Mouse (Mus musculus) macrophage (primary cell): ENCODE measurements around the gene Sez6l. TPM values are rescaled to one million over a fixed set of nuclear protein-coding genes. Genes with fewer than 3 reads are reported as not detected.

Experiments
- H3K27ac ChIP-seq: fragments of 350-480 bp; formaldehyde crosslinking; 2 replicates; pipeline ENCODE4 v1.9.0; 2021
- H3K36me3 ChIP-seq: fragments of 350-480 bp; formaldehyde crosslinking; 2 replicates; pipeline ENCODE4 v1.9.0; 2021; ENCODE audit errors: inconsistent target
- H3K4me3 ChIP-seq: fragments of 350-480 bp; formaldehyde crosslinking; 2 replicates; pipeline ENCODE4 v1.9.0; 2021; ENCODE audit errors: inconsistent target
- H3K79me2 ChIP-seq: fragments of 350-480 bp; formaldehyde crosslinking; 2 replicates; pipeline ENCODE4 v1.9.0; 2021; ENCODE audit errors: inconsistent target
- WGBS: methylation state at CpG from one replicate; pipeline ENCODE4 v1.1.7; 2026; ENCODE audit warnings: inconsistent platforms; ENCODE audit not compliant: missing documents; 5-methylcytosine and 5-hydroxymethylcytosine counted together
- polyA plus RNA-seq: library from polyadenylated mRNA; stranded (reverse); fragments of 250-400 nt; gene quantifications from 3 replicates; pipeline ENCODE4 v1.2.4, GENCODE M21; 2018; ENCODE audit warnings: inconsistent platforms

The Sez6l gene
- polyA plus RNA-seq, 1 experiment from 2014 or later: not detected

DNA sequence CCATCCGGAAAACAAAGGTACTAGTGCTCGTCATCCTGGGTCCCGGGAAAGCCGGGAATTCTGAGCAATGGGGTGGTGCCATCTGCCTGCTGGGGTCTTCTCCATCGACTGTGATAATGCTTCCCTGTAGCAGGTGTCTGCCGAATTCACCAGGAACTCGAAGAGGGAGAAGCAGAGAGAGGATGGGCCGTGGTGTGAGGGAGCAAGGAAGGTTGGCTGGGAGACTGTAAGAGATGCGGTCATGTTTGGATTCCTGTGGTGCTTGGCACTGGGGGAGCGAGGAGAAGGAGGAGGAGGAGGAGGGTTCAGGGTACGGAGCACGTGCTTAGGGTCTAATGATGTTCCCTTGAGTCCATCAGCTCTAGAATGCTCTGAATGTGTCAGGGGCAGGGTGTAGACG, 94.4 kb downstream of the Sez6l start:
- 59% methylated on average over 13 of the region's 13 CpGs for WGBS
- Histone ChIP-seq H3K79me2 (no peaks in the 10 kb centered on the region), H3K27ac (no peak overlapping the region), H3K36me3 (no peaks in the 10 kb centered on the region), H3K4me3 (no peak overlapping the region)

DNA sequence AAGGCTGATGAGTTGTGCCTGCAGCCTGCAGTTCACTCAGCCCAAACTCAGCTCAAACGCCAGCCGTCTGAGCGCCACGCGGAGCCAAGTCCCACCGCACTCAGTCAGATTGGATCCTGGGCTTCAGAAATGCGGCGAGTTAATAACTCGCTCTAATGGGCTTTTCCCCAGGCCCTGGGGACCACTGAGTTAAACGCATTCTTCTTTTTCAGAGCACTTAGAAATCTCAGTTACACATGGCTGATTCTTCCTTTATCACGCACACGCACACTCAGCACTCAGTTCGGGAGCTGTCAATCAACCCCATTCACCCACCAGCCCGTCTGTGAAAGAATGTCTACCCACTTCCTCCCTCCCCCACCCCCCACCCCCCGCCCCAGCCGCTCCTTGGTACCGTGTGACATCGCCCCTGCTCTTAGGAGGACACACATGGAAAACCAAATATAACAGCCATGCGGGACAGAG, 95.0 kb downstream of the Sez6l start:
- H3K36me3 ChIP-seq: no peaks in the 10 kb centered on the region
- no peak overlapping the region for H3K4me3 ChIP-seq
- no peaks in the 10 kb centered on the region for H3K79me2 ChIP-seq
- H3K27ac ChIP-seq: no peak overlapping the region
- WGBS: 36% methylated on average over 13 of the region's 19 CpGs

- 50% methylated on average over 6 of the region's 6 CpGs for whole genome bisulfite sequencing
- Histone ChIP-seq H3K36me3 (no peaks in the 10 kb centered on the region), H3K27ac (no peak overlapping the region), H3K4me3 (no peak overlapping the region), H3K79me2 (no peaks in the 10 kb centered on the region)
Measured at GRCm38 (mm10) chr5:112473453-112473852, 103.5 kb downstream of the Sez6l start.

- no peaks in the 10 kb centered on the region for H3K36me3 ChIP-seq
- 69% methylated on average over 6 of the region's 6 CpGs for WGBS
Measured at GRCm38 (mm10) chr5:112470144-112470543, 106.8 kb downstream of the Sez6l start.

DNA sequence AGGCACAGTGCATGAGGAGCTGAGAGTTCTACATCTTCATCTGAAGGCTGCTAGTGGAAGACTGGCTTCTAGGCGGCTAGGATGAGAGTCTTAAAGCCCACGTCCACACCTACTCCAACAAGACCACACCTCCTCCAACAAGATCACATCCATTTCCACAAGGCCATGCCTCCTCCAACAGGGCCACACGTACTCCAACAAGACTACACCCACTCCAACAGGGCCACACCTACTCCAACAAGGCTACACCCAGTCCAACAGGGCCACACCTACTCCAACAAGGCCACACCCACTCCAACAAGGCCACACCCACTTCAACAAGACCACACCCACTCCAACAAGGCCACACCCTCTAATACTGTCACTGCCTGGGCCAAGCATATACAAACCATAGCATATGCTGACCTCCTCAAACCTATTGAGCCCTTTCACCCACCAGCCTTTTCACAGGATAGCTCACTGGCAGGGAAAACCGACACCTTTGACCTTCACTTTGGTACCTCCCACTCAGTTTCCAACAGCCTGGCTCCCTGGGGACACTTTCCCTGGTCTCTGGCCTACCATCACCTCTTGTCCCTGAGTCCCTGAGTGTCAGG, 107.9 kb downstream of the Sez6l start:
- no peaks in the 10 kb centered on the region for H3K79me2 ChIP-seq
- no peaks in the 10 kb centered on the region for H3K36me3 ChIP-seq
- 70% methylated on average over 4 of the region's 4 CpGs for WGBS
- no peak overlapping the region for H3K4me3 ChIP-seq
- H3K27ac ChIP-seq: no peak overlapping the region

More at GRCm38 (mm10) chr5:112470144-112470543, 106.8 kb downstream of the Sez6l start:
- H3K79me2 ChIP-seq: no peaks in the 10 kb centered on the region
- H3K27ac ChIP-seq: no peak overlapping the region
- H3K4me3 ChIP-seq: no peak overlapping the region

- 83% methylated on average over 6 of the region's 6 CpGs for WGBS
- H3K4me3 ChIP-seq: no peak overlapping the region
- no peaks in the 10 kb centered on the region for H3K36me3 ChIP-seq
Measured at GRCm38 (mm10) chr5:112466331-112466730, 110.7 kb downstream of the Sez6l start.

DNA sequence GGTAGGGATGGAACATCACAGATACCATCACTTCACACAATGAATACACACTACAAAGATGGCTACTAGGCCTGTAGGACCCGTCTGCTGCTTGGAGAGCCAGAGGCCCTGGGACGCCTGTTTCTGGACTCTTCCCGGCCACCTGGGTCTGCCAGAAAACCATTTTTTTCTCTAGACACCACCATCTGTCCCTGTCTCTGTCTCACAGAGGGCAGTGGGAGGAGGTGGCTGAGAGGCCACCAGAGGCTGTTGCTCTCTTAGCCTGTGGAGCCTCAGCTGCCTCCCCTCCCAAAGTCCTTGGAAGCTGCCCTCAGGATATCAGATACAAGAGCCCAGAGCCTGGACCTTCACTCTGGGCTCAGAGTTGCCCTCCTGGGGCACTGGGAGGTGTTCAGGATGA, 117.1 kb downstream of the Sez6l start:
- no peak overlapping the region for H3K27ac ChIP-seq
- H3K36me3 ChIP-seq: no peaks in the 10 kb centered on the region
- whole genome bisulfite sequencing: 83% methylated on average over 3 of the region's 3 CpGs
- no peak overlapping the region for H3K4me3 ChIP-seq
- H3K79me2 ChIP-seq: no peaks in the 10 kb centered on the region

More at GRCm38 (mm10) chr5:112466331-112466730, 110.7 kb downstream of the Sez6l start:
- Histone ChIP-seq H3K27ac (no peak overlapping the region), H3K79me2 (no peaks in the 10 kb centered on the region)

- H3K27ac ChIP-seq: no peak overlapping the region
- WGBS: 61% methylated on average over 12 of the region's 12 CpGs
- H3K79me2 ChIP-seq: no peaks in the 10 kb centered on the region
- H3K4me3 ChIP-seq: no peak overlapping the region
- H3K36me3 ChIP-seq: no peaks in the 10 kb centered on the region
Measured at GRCm38 (mm10) chr5:112454966-112455555, 121.9 kb downstream of the Sez6l start.

- Histone ChIP-seq H3K4me3 (no peak overlapping the region), H3K36me3 (no peaks in the 10 kb centered on the region), H3K27ac (no peak overlapping the region), H3K79me2 (no peaks in the 10 kb centered on the region)
- WGBS: 34% methylated on average over 9 of the region's 9 CpGs
Measured at GRCm38 (mm10) chr5:112453088-112453487, 123.9 kb downstream of the Sez6l start.

- WGBS: 66% methylated on average over 12 of the region's 18 CpGs
- Histone ChIP-seq H3K4me3 (no peak within 1 kb of the TSS), H3K79me2 (no peaks in the 10 kb centered on the region), H3K27ac (no peak within 1 kb of the TSS), H3K36me3 (no peaks in the 10 kb centered on the region)
Measured at GRCm38 (mm10) chr5:112448747-112449440, 128.1 kb downstream of the Sez6l start, which contains the start of gene Gm6588. Gene Gm6588, plus strand, starts transcription at chr5:112449426.

DNA sequence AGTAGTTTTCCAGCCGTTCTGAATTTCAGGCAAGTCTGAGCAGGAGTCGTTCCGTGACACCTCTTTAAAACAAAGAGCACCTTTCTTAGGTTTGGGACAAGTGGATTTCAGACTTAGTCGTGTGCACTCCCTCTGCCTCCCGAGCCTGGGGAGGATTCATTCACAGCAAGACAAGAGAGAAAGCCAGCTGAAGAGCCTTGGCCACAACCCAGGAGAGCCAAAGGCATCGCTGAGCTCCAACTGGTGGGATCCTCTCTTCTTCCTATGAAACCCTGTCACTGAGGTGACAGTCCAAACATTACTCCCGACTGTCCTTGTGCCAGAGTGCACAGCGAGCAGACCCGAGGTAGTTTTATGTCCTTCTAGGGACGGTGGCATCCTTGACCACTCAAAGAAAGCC, 138.4 kb downstream of the Sez6l start:
- Histone ChIP-seq H3K36me3 (no peaks in the 10 kb centered on the region), H3K27ac (no peak overlapping the region), H3K79me2 (no peaks in the 10 kb centered on the region), H3K4me3 (no peak overlapping the region)
- 70% methylated on average over 10 of the region's 10 CpGs for WGBS

DNA sequence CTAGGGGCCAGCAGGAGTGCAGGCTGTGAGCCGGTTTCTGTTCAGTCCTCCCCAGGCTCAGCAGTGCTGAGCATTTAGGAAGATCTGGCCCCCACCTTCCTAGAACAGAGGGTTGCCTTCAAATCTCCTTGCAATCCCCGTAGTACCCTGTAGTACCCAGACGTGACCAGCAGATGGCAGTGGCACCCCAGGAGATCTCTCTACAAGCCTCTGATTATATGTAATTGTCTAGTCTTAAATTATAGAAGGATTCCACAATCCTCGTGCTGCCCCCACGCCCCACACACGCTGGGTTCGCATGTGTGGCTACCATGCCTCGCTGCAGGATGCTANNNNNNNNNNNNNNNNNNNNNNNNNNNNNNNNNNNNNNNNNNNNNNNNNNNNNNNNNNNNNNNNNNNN, 144.0 kb downstream of the Sez6l start:
- H3K36me3 ChIP-seq: no peaks in the 10 kb centered on the region
- H3K27ac ChIP-seq: no peak overlapping the region
- 2% methylated on average over 8 of the region's 8 CpGs for WGBS
- no peaks in the 10 kb centered on the region for H3K79me2 ChIP-seq
- H3K4me3 ChIP-seq: no peak overlapping the region

GRCm38 (mm10) chr5:112432033-112432432, 145.0 kb downstream of the Sez6l start:
- no peaks in the 10 kb centered on the region for H3K79me2 ChIP-seq
- 90% methylated on average over 5 of the region's 5 CpGs for WGBS
- no peaks in the 10 kb centered on the region for H3K36me3 ChIP-seq
- H3K4me3 ChIP-seq: no peak overlapping the region
- no peak overlapping the region for H3K27ac ChIP-seq

DNA sequence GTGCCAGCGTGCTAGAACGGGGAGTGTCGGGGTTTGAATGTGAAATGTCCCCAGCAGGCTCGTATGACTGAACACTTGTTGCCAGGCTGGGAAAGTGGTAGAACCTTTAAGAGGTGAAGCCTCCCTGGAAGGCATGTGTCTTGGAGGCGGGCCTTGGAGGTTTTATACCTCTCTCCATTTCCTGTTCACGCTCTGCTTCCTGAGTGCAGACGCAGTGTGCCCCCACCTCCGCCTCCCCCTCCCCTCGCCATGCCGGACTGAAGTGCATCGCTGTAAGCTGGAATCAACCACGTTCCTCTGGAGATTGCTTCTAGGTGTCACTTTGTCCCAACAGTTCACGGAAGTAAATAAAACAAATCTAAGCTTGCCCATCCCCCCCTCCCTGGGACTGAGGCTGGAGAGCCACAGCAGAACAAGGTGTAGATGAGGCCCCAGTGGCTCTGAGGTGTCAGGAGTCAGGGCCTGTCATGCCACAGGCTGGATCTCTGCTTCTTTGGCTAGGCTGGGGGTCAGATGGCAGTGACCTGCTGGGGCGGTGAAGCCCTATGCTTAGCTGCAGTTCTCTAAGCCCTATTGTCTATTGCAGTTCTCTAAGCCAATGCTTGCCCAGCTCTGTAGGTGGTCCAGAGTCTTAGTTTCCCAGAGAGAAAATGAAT, 145.7 kb downstream of the Sez6l start:
- H3K27ac ChIP-seq: no peak overlapping the region
- no peaks in the 10 kb centered on the region for H3K79me2 ChIP-seq
- 10% methylated on average over 14 of the region's 14 CpGs for WGBS
- H3K4me3 ChIP-seq: no peak overlapping the region
- no peaks in the 10 kb centered on the region for H3K36me3 ChIP-seq

- Histone ChIP-seq H3K79me2 (no peaks in the 10 kb centered on the region), H3K4me3 (no peak overlapping the region), H3K36me3 (no peaks in the 10 kb centered on the region), H3K27ac (no peak overlapping the region)
- 17% methylated on average over 19 of the region's 19 CpGs for WGBS
Measured at GRCm38 (mm10) chr5:112428944-112429343, 148.0 kb downstream of the Sez6l start.
